Mouse (Mus musculus) T-helper 1 cell (primary cell): ENCODE data around the gene Mc3r.

Experiments used
- in situ Hi-C: fragments of 300-600 bp; cut with MboI, MseI; formaldehyde crosslinking; loops from one replicate; pipeline ENCODE4 v1.15.1; 2025; ENCODE audit warnings: high pct_unique_total_duplicates

Mc3r gene

GRCm38 (mm10) chr2:172249336-172249735 is 1.0 kb downstream of the Mc3r start:
- in situ Hi-C loops = no loop called here

- in situ Hi-C loops = no loop called here
These were observed 8.1 kb downstream of the Mc3r start for GRCm38 (mm10) chr2:172256418-172256817.

- in situ Hi-C loops = no loop called here
These were observed 8.7 kb downstream of the Mc3r start for GRCm38 (mm10) chr2:172256956-172257355.

GRCm38 (mm10) chr2:172257471-172258065 is 9.3 kb downstream of the Mc3r start:
- in situ Hi-C loops = no loop called here

GRCm38 (mm10) chr2:172260064-172260463 is 11.8 kb downstream of the Mc3r start:
- in situ Hi-C loops = no loop called here

GRCm38 (mm10) chr2:172261441-172261840 is 13.1 kb downstream of the Mc3r start:
- in situ Hi-C loops = no loop called here

GRCm38 (mm10) chr2:172263216-172263615 is 14.9 kb downstream of the Mc3r start:
- in situ Hi-C loops = no loop called here

- in situ Hi-C loops = no loop called here
These were observed 21.6 kb downstream of the Mc3r start for GRCm38 (mm10) chr2:172269907-172270306.

GRCm38 (mm10) chr2:172270485-172270944 is 22.2 kb downstream of the Mc3r start:
- in situ Hi-C loops = no loop called here

GRCm38 (mm10) chr2:172270974-172271697 is 22.8 kb downstream of the Mc3r start:
- in situ Hi-C loops = no loop called here

GRCm38 (mm10) chr2:172274662-172275061 is 26.4 kb downstream of the Mc3r start:
- in situ Hi-C loops = no loop called here

GRCm38 (mm10) chr2:172276155-172276554 is 27.9 kb downstream of the Mc3r start:
- in situ Hi-C loops = no loop called here

GRCm38 (mm10) chr2:172278979-172279378 is 30.7 kb downstream of the Mc3r start:
- in situ Hi-C loops = no loop called here

- in situ Hi-C loops = no loop called here
These were observed 33.9 kb downstream of the Mc3r start for GRCm38 (mm10) chr2:172282071-172282710.

- in situ Hi-C loops = no loop called here
These were observed 39.4 kb downstream of the Mc3r start for GRCm38 (mm10) chr2:172287715-172288114.

- in situ Hi-C loops = no loop called here
These were observed 40.7 kb downstream of the Mc3r start for GRCm38 (mm10) chr2:172288965-172289364.

GRCm38 (mm10) chr2:172289632-172290031 is 41.3 kb downstream of the Mc3r start:
- in situ Hi-C loops = no loop called here

- in situ Hi-C loops = no loop called here
These were observed 42.2 kb downstream of the Mc3r start for GRCm38 (mm10) chr2:172290474-172290873.

- in situ Hi-C loops = no loop called here
These were observed 42.7 kb downstream of the Mc3r start for GRCm38 (mm10) chr2:172291025-172291424.

GRCm38 (mm10) chr2:172291755-172292524 is 43.6 kb downstream of the Mc3r start:
- in situ Hi-C loops = no loop called here

GRCm38 (mm10) chr2:172292525-172293405 is 44.5 kb downstream of the Mc3r start:
- in situ Hi-C loops = no loop called here
